Mouse (Mus musculus): ENCODE results near the gene Vmn2r21.
"Not testable (repeated sequence)": the region's sequence is repeated elsewhere in the genome, so short reads cannot be mapped to it uniquely, and the experiment has no call there.

DNA sequence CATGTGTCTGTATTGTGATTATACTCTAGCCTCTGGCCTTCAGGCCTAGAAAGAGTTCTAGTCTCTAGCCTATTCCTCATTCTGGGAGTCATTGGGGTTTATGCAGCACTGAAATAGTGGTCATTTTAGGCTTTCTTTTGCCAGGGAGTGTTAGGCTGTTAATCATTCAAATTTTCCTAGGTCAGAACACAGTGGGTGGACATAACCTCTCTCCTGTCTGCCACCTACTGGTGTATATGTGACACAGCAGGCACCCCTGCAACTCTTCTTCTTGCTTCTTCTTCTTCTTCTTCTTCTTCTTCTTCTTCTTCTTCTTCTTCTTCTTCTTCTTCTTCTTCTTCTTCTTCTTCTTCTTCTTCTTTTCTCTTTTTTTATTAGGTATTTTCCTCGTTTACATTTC is 6.5 kb upstream of the Vmn2r21 start:
- not testable (repeated sequence) for TF ChIP-seq CTCF (conservative IDR thresholded peaks at IDR 0.05; ENCODE audit: insufficient read depth, insufficient read length, low read depth, low read length); POLR2A (IDR thresholded peaks at IDR 0.05; ENCODE audit: low read depth, low read length)

All from kidney, adult 2 months (tissue).